Mouse (Mus musculus): ENCODE measurements around the gene Mars.
"Not testable (repeated sequence)": the region's sequence is repeated elsewhere in the genome, so short reads cannot be mapped to it uniquely, and the experiment has no call there.

The Mars gene

GRCm38 (mm10) chr10:127337536-127338099 is 26.0 kb upstream of the Mars start:
- no peak for DNase-seq (ENCODE audit: low read depth)

DNA sequence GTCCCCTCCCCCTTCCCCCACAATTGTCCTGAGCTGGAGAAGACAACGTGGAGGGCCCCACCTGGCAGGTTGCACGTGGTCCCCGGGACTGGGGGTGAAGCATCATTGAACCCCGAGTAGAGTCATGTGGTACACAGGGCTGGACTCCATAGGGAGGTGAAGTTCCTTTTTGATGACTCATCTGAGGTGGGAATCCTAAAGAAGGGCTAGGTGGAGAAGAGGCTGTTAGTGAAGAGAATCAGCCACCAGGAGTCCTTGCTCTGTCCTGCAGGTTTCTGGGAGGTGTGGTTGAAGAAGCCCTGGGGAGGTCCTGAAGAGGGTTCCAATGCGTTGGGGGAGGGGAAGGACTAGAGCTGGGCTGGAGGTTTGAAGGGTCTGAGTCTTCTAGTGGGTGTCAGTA is 25.4 kb upstream of the Mars start:
- DNase-seq (ENCODE audit: low read depth): no peak

GRCm38 (mm10) chr10:127335271-127335670 is 23.7 kb upstream of the Mars start:
- no peak for DNase-seq (ENCODE audit: low read depth)

- no peak for DNase-seq (ENCODE audit: low read depth)
These were observed 21.6 kb upstream of the Mars start for GRCm38 (mm10) chr10:127333152-127333551.

DNA sequence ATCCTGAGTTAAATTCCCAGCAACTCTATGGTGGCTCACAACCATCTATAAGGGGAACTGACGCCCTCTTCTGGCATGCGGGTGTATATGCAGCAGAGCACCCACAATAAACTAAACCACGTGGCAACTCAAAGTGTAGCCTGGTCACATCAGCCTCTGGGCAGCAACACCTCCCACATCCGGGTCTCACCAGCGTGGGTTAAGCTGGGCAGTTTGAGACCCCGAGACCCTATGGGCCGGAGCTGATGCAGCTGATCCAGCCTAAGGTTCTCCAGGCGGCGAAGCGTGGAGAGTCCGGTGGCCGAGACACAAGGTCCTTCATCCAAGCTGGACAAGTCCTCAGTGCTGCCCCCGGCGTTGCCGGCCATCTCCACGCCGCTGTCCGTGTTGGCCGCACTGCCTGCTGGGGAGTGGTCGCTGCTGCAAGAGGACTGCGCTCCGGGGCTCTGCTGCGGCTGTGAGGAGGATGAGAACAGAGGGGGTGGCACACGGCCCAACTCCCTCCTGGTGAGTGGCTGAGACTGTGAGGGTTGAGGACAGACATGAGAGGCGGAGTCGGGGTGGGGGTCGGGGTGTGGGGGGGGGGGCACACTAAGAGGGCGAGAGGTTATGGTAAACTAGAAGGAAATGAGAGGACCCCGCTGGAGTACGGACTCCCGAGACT is 20.8 kb upstream of the Mars start:
- DNase-seq (ENCODE audit: low read depth): no peak

DNA sequence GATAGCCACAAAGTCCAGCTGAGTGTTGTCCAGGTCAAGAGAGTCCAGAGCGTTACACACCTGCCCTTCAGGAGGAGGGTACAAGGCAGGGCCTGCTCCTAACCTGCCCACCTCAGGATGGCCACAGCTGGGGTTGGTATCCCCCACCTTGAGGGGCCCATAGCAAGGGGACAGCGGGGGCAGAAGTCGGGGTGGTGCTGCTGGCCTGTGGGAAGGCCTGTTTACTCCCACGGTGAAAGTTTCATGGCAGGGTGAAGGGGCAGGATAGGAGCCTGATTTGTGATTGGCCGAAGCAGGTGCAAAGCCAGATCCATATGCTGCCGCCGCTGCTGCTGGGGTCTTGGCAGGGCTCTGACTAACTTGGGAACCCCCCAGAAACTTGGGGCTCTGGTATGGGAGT is 18.6 kb upstream of the Mars start:
- no peak for DNase-seq (ENCODE audit: low read depth)

DNA sequence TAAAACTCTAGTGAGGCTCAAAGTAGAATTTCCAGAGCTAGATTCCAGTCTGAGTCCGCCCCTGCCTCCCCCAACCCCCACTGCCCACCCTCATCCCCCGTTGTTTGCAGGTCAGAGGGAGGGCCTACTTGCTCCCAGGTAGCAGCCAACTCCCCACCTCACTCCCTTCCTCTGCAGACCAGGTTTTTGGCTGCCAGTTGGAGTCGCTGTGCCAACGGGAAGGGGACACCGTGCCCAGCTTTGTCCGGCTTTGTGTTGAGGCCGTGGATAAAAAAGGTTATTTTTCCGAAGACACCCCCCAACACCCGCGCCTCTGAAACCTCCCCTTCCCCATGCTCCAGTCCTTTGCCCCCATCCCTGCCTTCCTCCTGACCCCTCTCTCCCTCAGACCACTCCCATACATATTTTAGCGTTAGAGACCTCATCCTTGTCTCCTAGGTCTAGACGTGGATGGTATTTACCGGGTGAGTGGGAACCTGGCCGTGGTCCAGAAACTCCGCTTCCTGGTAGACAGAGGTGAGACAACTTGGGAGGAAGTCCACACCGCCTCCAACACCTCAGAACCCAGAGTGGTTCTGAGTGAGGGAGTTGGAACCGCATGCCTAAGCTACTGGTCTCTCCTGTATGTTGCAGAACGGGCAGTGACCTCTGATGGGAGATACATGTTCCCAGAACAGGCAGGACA is 16.0 kb upstream of the Mars start:
- no peak for DNase-seq (ENCODE audit: low read depth)

GRCm38 (mm10) chr10:127326828-127327227 is 15.2 kb upstream of the Mars start:
- DNase-seq (ENCODE audit: low read depth): no peak

DNA sequence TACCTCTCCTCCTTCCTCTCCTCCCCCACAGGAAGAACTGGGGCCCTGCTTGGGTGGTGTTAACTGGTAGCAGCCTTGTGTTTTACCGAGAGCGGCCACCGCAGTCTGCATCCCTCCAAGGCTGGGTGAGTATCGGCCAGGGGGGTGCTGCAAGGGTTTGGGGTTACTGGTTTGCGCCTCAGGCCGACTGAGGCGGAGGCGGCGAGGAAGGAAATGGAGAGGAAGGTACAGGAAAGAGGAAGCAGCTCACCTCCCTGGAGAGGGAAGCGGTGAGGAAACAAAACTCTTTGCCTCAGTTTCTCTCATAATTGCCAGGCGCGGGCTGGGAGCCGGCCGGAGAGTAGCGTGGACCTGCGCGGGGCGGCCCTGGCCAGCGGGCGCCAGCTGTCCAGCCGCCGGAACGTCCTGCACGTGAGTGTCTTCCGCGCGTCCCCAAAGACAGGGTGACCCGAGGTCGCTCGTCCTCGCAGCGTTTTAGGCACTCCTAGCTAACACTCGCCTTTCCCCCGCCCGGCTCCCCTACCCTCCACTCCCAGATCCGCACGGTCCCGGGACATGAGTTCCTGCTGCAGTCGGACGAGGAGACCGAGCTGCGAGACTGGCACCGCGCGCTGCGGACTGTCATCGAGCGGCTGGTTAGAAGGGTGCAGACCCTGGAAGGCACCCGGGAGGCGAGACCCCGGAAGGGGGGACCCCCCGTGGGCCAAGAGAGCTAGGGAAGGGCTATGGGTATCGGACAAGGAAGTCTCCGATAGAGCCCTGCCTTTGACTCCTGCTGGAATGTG is 14.6 kb upstream of the Mars start:
- no peak for DNase-seq (ENCODE audit: low read depth)

- no peak for DNase-seq (ENCODE audit: low read depth)
These were observed 13.9 kb upstream of the Mars start for GRCm38 (mm10) chr10:127325454-127326016.

DNA sequence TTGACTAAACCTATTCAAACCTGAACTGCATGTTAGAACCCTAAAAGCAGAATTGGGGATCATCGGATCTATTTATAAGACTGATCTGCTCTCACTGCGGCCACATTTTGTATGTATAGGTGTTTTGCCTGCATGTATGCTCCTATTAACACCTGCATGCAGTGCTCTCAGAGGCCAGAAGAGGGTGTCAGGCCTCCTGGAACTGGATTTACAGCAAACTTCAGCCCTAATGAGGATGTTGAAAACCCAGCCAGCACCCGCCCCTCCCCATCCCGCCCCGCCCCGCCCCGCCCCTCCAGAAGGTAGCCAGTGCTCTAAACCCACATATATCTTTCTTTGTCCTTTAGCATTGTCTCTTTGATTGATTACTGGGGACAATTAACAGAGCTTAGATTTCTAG is 12.9 kb upstream of the Mars start:
- DNase-seq (ENCODE audit: low read depth): peak; percentile 84

- DNase-seq (ENCODE audit: low read depth): no peak
These were observed 11.7 kb upstream of the Mars start for GRCm38 (mm10) chr10:127323131-127323855.

DNA sequence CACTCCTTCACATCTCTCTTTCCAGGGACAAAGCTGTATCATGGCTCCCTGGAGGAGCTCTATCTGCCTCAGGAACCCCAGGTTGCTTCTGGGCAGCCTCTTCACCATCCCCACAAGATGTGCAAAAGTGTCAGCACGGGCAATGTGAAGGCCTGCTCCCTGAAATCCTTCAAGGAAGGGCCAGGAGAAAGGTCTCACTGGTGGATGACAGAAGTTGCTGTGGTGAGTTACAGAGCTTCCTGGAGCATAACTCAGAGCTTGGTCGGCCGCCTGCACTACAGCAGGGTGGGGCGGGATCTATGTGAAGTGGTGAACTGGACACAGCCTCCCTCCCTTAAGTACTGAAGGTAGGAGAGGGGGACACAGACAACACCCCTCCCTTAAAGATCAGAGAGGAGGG is 11.1 kb upstream of the Mars start:
- no peak for DNase-seq (ENCODE audit: low read depth)

- no peak for DNase-seq (ENCODE audit: low read depth)
These were observed 10.6 kb upstream of the Mars start for GRCm38 (mm10) chr10:127322178-127322577.

DNA sequence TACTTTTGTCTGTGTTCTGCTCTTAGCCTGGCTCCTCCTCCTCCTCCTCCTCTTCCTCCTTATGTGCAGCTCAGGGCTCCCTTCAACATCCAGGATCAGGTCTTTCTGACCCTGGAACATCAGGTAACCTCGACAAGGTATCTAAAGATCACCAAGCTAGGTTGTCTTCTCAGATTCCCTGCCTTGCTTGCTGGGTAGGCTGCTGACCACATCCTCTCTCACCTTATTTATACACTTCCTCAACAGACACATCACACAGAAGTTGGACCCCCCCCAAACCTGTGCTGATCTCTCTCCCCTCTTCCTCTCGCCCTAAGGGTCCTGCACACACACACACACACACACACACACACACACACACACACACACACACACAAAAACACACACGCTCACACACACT is 10.0 kb upstream of the Mars start, which contains the start of gene Arhgap9:
Arhgap9 (plus strand) TSS at position 344 of the 400 bp plus-strand sequence.
- no peak for DNase-seq (ENCODE audit: low read depth)

GRCm38 (mm10) chr10:127319969-127320368 is 8.4 kb upstream of the Mars start:
- no peak for DNase-seq (ENCODE audit: low read depth)

DNA sequence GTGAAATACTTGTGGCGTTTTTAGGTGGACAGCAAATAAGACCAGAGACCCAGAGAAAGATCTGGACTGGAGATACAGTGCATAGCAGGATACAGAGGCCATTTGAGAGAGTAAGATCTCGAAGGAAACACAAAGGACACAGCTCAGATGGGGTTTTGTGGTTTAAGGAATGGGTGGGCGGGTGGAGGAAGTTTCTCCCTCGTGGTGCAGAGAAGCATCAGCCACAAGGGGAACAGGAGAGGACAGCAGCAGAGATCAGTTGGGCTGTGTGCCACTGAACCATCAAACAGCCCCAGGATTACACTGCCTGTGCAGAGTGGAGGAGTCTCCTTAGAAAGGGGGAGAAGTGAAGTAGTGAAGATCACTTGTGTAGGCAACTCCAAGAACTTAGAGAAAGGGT is 6.4 kb upstream of the Mars start:
- DNase-seq (ENCODE audit: low read depth): no peak

- no peak for DNase-seq (ENCODE audit: low read depth)
These were observed 5.7 kb upstream of the Mars start for GRCm38 (mm10) chr10:127317277-127317676.

GRCm38 (mm10) chr10:127314950-127315349 is 3.4 kb upstream of the Mars start:
- not testable (repeated sequence) for DNase-seq (ENCODE audit: low read depth)

GRCm38 (mm10) chr10:127313516-127313915 is 1.9 kb upstream of the Mars start:
- DNase-seq (ENCODE audit: low read depth): not testable (repeated sequence)

DNA sequence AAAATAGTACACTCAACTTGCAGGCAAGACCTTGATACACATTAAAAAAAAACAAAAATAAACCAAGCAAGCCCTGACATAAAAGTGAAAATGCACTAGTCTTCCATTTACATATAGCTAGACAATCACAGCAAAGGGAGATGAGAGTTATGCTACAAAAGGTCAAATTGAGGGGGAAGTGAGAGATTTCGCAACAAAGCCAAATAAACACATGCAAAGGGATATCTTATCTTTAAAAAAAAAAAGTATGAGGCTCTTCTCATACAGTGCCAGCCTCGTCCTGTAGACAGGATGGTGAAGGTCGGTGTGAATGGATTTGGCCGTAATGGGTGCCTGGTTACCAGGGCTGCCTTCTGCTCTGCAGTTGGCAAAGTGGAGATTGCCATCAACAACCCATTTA is 1.3 kb upstream of the Mars start:
- DNase-seq (ENCODE audit: low read depth): no peak

- DNase-seq (ENCODE audit: low read depth): peak; percentile 92
These were observed 730 bp upstream of the Mars start for GRCm38 (mm10) chr10:127312356-127312676.
